Mouse (Mus musculus) brain, embryonic 14.5 days (tissue): ENCODE measurements around the gene Hist4h4.
"Not testable (repeated sequence)": the region's sequence is repeated elsewhere in the genome, so short reads cannot be mapped to it uniquely, and the experiment has no call there.

Experiments
- CTCF ChIP-seq: fragments of 200-500 bp; IDR thresholded peaks from 2 replicates; pipeline ENCODE4 v1.5.1; 2012; ENCODE audit warnings: inconsistent platforms, mild to moderate bottlenecking, moderate library complexity, borderline replicate concordance; ENCODE audit not compliant: insufficient read depth, insufficient read length; ENCODE audit errors: extremely low read depth
- POLR2A ChIP-seq: fragments of 200-500 bp; IDR thresholded peaks from 2 replicates; pipeline ENCODE4 v1.6.1; 2012; ENCODE audit warnings: mild to moderate bottlenecking, inconsistent platforms, borderline replicate concordance; ENCODE audit not compliant: poor library complexity, insufficient read depth, insufficient read length, severe bottlenecking; ENCODE audit errors: extremely low read depth

GRCm38 (mm10) chr6:136797874-136798693 is 6.1 kb downstream of the Hist4h4 start:
- not testable (repeated sequence) for TF ChIP-seq CTCF, POLR2A
